Mouse (Mus musculus) cerebellum, adult 2 months (tissue): ENCODE data around the gene Tmed9. TPM values are rescaled to one million over a fixed set of nuclear protein-coding genes. Genes with fewer than 3 reads are reported as not detected.
"Not testable (repeated sequence)": the region's sequence is repeated elsewhere in the genome, so short reads cannot be mapped to it uniquely, and the experiment has no call there.

Source experiments
- DNase-seq, 2 experiments: peaks; one replicate each; pipeline ENCODE4 v3.0.0; 2021
- H3K27ac ChIP-seq: fragments of 200-500 bp; 2 replicates; pipeline ENCODE4 v1.5.1; 2012; ENCODE audit warnings: low read length, control low read depth, inconsistent platforms; ENCODE audit not compliant: insufficient read depth
- H3K27me3 ChIP-seq: fragments of 200-500 bp; 2 replicates; pipeline ENCODE4 v1.6.1; 2012; ENCODE audit warnings: inconsistent platforms, mild to moderate bottlenecking, low read length, moderate library complexity; ENCODE audit not compliant: control insufficient read depth, insufficient read depth
- H3K4me1 ChIP-seq: fragments of 200-500 bp; 2 replicates; pipeline ENCODE4 v1.6.1; 2011; ENCODE audit warnings: low read length; ENCODE audit not compliant: control insufficient read depth, insufficient read depth
- H3K4me3 ChIP-seq: fragments of 200-500 bp; replicated peaks from 2 replicates; pipeline ENCODE3; 2011; ENCODE audit warnings: mild to moderate bottlenecking, low read depth, low read length, control low read depth; ENCODE audit not compliant: insufficient read depth
- CTCF ChIP-seq: fragments of 200-500 bp; IDR thresholded peaks from 2 replicates; pipeline ENCODE4 v1.5.1; 2011; ENCODE audit warnings: low read depth, mild to moderate bottlenecking, control low read depth, low read length, moderate library complexity, borderline replicate concordance; ENCODE audit not compliant: insufficient read depth
- POLR2A ChIP-seq: fragments of 200-500 bp; IDR thresholded peaks from 2 replicates; pipeline ENCODE4 v1.6.1; 2011; ENCODE audit warnings: low read length, control low read depth, borderline replicate concordance; ENCODE audit not compliant: insufficient read depth
- WGBS: fragments of 180-500 bp; shearing (Covaris S2); methylation state at CpG from one replicate; pipeline ENCODE4 v1.1.7; 2018; 5-methylcytosine and 5-hydroxymethylcytosine counted together
- polyA plus RNA-seq: library from polyadenylated mRNA; depleted of rRNA; stranded (reverse); fragments of >200 nt; gene quantifications from 2 replicates; pipeline ENCODE4 v1.2.3, GENCODE M21; 2012

The Tmed9 gene
- polyA plus RNA-seq, 1 experiment = 113 TPM

DNA sequence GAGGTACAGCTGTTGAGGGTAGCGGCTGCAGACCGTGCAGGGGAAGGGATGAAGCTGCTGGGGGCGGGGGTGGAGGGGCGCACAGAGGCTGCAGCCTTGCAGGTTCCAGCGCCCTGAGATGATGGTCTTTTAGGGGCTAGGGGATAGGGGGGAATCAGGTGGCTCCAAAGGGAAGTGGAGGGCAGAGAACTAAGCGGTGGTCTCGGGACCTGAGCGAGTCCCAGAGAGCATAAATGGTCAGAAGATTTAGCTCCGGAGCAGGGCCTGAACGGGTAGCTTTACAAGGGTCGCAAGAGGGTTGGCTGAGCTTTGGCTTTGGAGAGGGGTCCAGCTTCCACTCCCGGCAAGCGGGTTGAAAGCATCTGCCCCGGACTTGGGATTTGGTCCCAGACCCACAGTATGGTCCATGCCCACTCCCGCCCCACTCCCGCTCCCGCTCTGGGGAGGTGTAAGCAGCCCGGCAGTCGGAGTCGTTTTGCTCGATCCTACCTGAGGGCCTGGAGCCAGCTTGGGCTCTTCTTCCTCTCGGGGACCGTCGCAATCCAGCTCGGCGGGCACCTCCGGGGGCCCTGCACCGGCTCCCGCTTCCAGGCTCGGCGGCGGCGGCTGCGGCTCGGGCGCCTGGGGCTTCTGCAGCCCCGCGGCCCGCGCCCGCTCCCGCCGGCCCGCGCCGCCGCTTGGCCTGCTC, 3.1 kb upstream of the Tmed9 start:
- Histone ChIP-seq H3K27me3 (no peaks in the 10 kb centered on the region), H3K4me3 (peak overlapping the region; percentile 86), H3K4me1 (peaks cover 16% of the 10 kb centered on the region), H3K27ac (peak overlapping the region; percentile 85)
- peak; percentile 54 to 66 for DNase-seq
- 2% methylated on average over 47 of the region's 47 CpGs for WGBS
- TF ChIP-seq POLR2A (no peak), CTCF (no peak)

- peak; percentile 94 to 97 for DNase-seq
- TF ChIP-seq POLR2A (peak; percentile 83; the same call in 1 of the 2 replicates), CTCF (no peak)
- no peaks in the 10 kb centered on the region for H3K27me3 ChIP-seq
- H3K27ac ChIP-seq = peak within 1 kb of the TSS; percentile 85
- H3K4me3 ChIP-seq = peak within 1 kb of the TSS; percentile 98
- under 1% methylated on average over 47 of the region's 47 CpGs for WGBS
- peaks cover 16% of the 10 kb centered on the region for H3K4me1 ChIP-seq
Measured at GRCm38 (mm10) chr13:55571027-55571751, 2.3 kb upstream of the Tmed9 start, which contains the start of gene Fam193b. Gene Fam193b (minus strand): TSS chr13:55571120.

DNA sequence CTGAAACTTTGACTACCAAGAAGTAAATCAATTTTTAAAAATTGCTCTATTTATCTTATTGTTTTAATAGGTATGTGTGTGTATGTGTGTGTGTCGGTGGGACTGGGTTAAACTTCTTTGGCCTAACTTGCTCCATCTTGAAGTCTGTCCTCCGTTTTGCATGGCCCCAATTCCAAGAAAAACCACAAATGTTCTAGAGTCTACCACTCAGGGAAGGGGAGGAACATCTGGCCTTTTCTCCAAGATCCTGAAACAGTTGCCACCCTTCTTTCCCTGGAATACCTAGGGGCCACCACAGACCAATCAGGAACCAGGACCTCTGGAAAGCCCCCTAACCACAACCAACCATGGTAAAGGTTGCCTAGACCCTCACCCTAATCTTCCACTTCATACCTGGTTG, 1.6 kb upstream of the Tmed9 start:
- DNase-seq = no peak
- WGBS = 80% methylated on average over 2 of the region's 2 CpGs
- H3K4me3 ChIP-seq = no peak overlapping the region
- TF ChIP-seq CTCF (no peak), POLR2A (no peak)
- peaks cover 16% of the 10 kb centered on the region for H3K4me1 ChIP-seq
- no peak overlapping the region for H3K27ac ChIP-seq
- H3K27me3 ChIP-seq = no peaks in the 10 kb centered on the region

GRCm38 (mm10) chr13:55574321-55574720, 789 bp downstream of the Tmed9 start:
- no peak for DNase-seq
- WGBS = 72% methylated on average over 5 of the region's 5 CpGs

GRCm38 (mm10) chr13:55575932-55576331, 2.4 kb downstream of the Tmed9 start:
- Histone ChIP-seq H3K27me3 (no peaks in the 10 kb centered on the region), H3K4me3 (no peak overlapping the region), H3K27ac (no peak overlapping the region), H3K4me1 (0 out of 2 replicates have a peak, but pooled peaks cover 2% of the 10 kb centered on the region)
- DNase-seq = no peak
- WGBS = 72% methylated on average over 5 of the region's 5 CpGs
- TF ChIP-seq POLR2A (no peak), CTCF (no peak)

More at GRCm38 (mm10) chr13:55574321-55574720, 789 bp downstream of the Tmed9 start:
- peaks cover 4% of the 10 kb centered on the region for H3K4me1 ChIP-seq
- H3K4me3 ChIP-seq = no peak overlapping the region
- no peak overlapping the region for H3K27ac ChIP-seq
- TF ChIP-seq CTCF = no peak
- TF ChIP-seq POLR2A = no peak
- H3K27me3 ChIP-seq = no peaks in the 10 kb centered on the region

DNA sequence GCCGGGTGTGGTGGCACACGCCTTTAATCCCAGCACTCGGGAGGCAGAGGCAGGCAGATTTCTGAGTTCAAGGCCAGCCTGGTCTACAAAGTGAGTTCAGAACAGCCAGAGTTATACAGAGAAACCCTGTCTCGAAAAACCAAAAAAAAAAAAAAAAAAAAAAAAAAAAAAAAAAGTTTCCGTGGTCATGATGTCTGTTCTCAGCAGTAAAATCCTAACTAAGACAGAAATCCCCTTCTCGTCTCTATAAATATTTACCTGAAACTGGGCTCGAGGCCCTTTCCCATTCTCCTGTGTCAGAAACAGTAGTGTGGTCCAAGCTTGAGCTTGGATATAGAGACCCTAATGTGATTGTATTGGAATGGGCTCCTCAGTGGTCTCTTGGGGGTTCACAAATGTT, 3.3 kb downstream of the Tmed9 start:
- H3K27me3 ChIP-seq, H3K27ac ChIP-seq, H3K4me3 ChIP-seq, H3K4me1 ChIP-seq, DNase-seq: not testable (repeated sequence)
- WGBS = 90% methylated on average over 7 of the region's 7 CpGs

DNA sequence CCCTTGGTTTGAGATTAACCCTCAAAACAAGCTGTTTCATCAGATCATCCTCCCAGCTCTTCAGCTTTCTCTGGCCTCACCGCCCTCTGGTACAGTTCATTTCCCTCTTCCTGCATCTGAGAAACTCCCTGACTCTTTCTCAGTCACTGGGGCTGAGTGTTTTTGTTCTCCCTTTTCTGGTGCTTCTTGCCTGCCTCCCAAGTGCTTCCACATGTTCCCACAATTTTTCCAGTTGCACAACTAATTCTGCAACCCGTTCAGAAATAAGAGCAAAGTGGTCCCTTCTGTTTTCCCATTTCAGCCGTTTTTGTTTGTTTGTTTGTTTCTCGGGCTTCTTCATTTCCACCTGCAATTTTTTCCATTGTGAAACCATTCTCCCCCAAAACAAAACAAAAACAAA, 4.6 kb downstream of the Tmed9 start:
- Histone ChIP-seq H3K4me3 (no peak overlapping the region), H3K27ac (no peak overlapping the region), H3K27me3 (no peaks in the 10 kb centered on the region), H3K4me1 (no peaks in the 10 kb centered on the region)
- WGBS = 79% methylated on average over 4 of the region's 4 CpGs
- no peak for TF ChIP-seq POLR2A
- no peak for TF ChIP-seq CTCF
- DNase-seq = no peak

DNA sequence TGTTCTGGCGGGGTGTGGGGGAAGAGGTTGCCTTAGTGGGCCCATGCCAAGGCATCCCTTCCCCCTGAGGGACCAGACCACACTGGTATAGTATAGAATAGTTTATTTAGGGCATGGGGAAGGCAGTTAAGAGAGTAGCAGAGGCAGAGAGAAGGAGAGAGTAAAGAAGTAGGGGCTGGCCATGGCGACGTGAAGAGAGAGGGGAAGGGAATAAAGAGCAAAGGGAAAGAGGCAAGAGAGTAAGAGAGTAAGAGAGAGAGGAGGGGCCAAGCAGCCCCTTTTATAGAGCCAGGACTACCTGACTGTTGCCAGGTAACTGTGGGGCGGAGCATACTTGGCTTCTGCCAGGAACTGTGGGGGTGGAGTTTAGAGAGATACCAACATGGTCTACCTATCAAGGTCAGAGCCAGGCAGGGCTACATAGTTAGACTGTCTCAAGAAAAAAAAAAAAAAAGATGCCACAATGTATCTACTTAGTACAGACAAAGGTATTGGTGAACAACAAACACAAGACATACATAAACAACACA, 18.5 kb downstream of the Tmed9 start:
- no peaks in the 10 kb centered on the region for H3K27me3 ChIP-seq
- 79% methylated on average over 4 of the region's 4 CpGs for WGBS
- no peak for TF ChIP-seq CTCF
- no peak for TF ChIP-seq POLR2A
- peaks cover 9% of the 10 kb centered on the region for H3K4me1 ChIP-seq
- H3K27ac ChIP-seq = no peak overlapping the region
- peak in 1 of 2 experiments; percentile 28 for DNase-seq
- no peak overlapping the region for H3K4me3 ChIP-seq
